Mouse (Mus musculus) MEL (cell line): ENCODE results near the gene Dnhd1. TPM values are rescaled to one million over a fixed set of nuclear protein-coding genes. Genes with fewer than 3 reads are reported as not detected.
A peak's percentile ranks its signal among the peaks of the same experiment; 100 is the strongest.
"Not testable (repeated sequence)": the region's sequence is repeated elsewhere in the genome, so short reads cannot be mapped to it uniquely, and the experiment has no call there.

ENCODE experiments used
- DNase-seq: peaks from one replicate; pipeline ENCODE4 v3.0.0; 2011; ENCODE audit warnings: low read depth, low spot score
- H3K27ac ChIP-seq: 2 replicates; pipeline ENCODE4 v1.5.1; 2012; ENCODE audit warnings: low read depth, mild to moderate bottlenecking, control low read depth, low read length, moderate library complexity; ENCODE audit not compliant: control insufficient read depth
- H3K27me3 ChIP-seq, 2 experiments: fragments of 150-350 bp in 1 of 2; sonication (generic) in 1 of 2; 2 replicates each; pipeline ENCODE4 v1.6.1; 2012; ENCODE audit warnings: low read length in 2 of 2, mild to moderate bottlenecking in 2 of 2, improper control_type of control experiment in 1 of 2, moderate library complexity in 1 of 2; ENCODE audit not compliant: insufficient read depth in 2 of 2, control insufficient read depth in 1 of 2
- H3K36me3 ChIP-seq, 2 experiments: 2 replicates each; pipeline ENCODE4 v1.6.1; 2012 to 2014; ENCODE audit warnings: low read length in 2 of 2, improper control_type of control experiment in 1 of 2, inconsistent platforms in 1 of 2, mild to moderate bottlenecking in 1 of 2; ENCODE audit not compliant: insufficient read depth in 2 of 2, control insufficient read depth in 1 of 2
- H3K4me1 ChIP-seq, 2 experiments: fragments of 150-350 bp in 1 of 2; sonication (generic) in 1 of 2; 2 replicates each; pipeline ENCODE4 v1.6.1; 2012; ENCODE audit warnings: low read length in 2 of 2, improper control_type of control experiment in 1 of 2, mild to moderate bottlenecking in 1 of 2; ENCODE audit not compliant: insufficient read depth in 2 of 2, control insufficient read depth in 1 of 2
- H3K4me3 ChIP-seq, 2 experiments: fragments of 150-350 bp in 1 of 2; sonication (generic) in 1 of 2; 2 replicates each; pipeline ENCODE4 v1.5.1; 2012; ENCODE audit warnings: low read depth in 2 of 2, low read length in 2 of 2, mild to moderate bottlenecking in 2 of 2, moderate library complexity in 2 of 2, control low read depth in 1 of 2, improper control_type of control experiment in 1 of 2; ENCODE audit not compliant: control insufficient read depth in 1 of 2, insufficient read depth in 1 of 2
- H3K79me2 ChIP-seq: 2 replicates; pipeline ENCODE4 v1.6.1; 2012; ENCODE audit warnings: mild to moderate bottlenecking, low read length, moderate library complexity; ENCODE audit not compliant: control insufficient read depth, poor library complexity, insufficient read depth
- H3K9ac ChIP-seq: 2 replicates; pipeline ENCODE4 v1.6.1; 2012; ENCODE audit warnings: low read depth, mild to moderate bottlenecking, control low read depth, low read length, moderate library complexity; ENCODE audit not compliant: control insufficient read depth, poor library complexity, severe bottlenecking
- H3K9me3 ChIP-seq: fragments of 150-350 bp; sonication (generic); replicated peaks from 2 replicates; pipeline ENCODE4 v1.6.1; 2012; ENCODE audit warnings: mild to moderate bottlenecking, low read length, improper control_type of control experiment, moderate library complexity; ENCODE audit not compliant: insufficient read depth
- CHD2 ChIP-seq: IDR thresholded peaks from 2 replicates; pipeline ENCODE4 v1.6.1; 2011; ENCODE audit warnings: low read length, improper control_type of control experiment
- CTCF ChIP-seq, 3 experiments: IDR thresholded peaks in 2 of 3; conservative IDR thresholded peaks in 1 of 3; 2 replicates each; pipeline ENCODE4 v1.5.1; 2011 to 2012; ENCODE audit warnings: low read length in 3 of 3, low read depth in 2 of 3, mild to moderate bottlenecking in 2 of 3, improper control_type of control experiment in 1 of 3, inconsistent platforms in 1 of 3, mixed read lengths in 1 of 3, moderate library complexity in 1 of 3; ENCODE audit not compliant: control insufficient read depth in 1 of 3, insufficient read depth in 1 of 3, poor library complexity in 1 of 3, severe bottlenecking in 1 of 3
- E2F4 ChIP-seq: IDR thresholded peaks from 2 replicates; pipeline ENCODE4 v1.6.1; 2011; ENCODE audit warnings: low read depth, low read length, improper control_type of control experiment, borderline replicate concordance
- ELF1 ChIP-seq: IDR thresholded peaks from 2 replicates; pipeline ENCODE4 v1.6.1; 2014; ENCODE audit warnings: low read depth, mild to moderate bottlenecking, inconsistent platforms, low read length, improper control_type of control experiment, moderate library complexity
- EP300 ChIP-seq, 2 experiments: IDR thresholded peaks; 2 replicates each; pipeline ENCODE4 v1.6.1; 2011; ENCODE audit warnings: improper control_type of control experiment in 2 of 2, low read length in 2 of 2, low read depth in 1 of 2, mild to moderate bottlenecking in 1 of 2
- ETS1 ChIP-seq: IDR thresholded peaks from 2 replicates; pipeline ENCODE4 v1.6.1; 2012; ENCODE audit warnings: low read depth, mild to moderate bottlenecking, inconsistent platforms, low read length, improper control_type of control experiment, moderate library complexity
- GABPA ChIP-seq: IDR thresholded peaks from 2 replicates; pipeline ENCODE4 v1.6.1; 2012; ENCODE audit warnings: low read depth, mild to moderate bottlenecking, inconsistent platforms, low read length, improper control_type of control experiment, moderate library complexity
- GATA1 ChIP-seq: IDR thresholded peaks from 2 replicates; pipeline ENCODE4 v1.6.1; 2011; ENCODE audit warnings: low read depth, low read length, improper control_type of control experiment
- HCFC1 ChIP-seq: IDR thresholded peaks from 2 replicates; pipeline ENCODE4 v1.6.1; 2012; ENCODE audit warnings: low read depth, mild to moderate bottlenecking, inconsistent platforms, low read length, improper control_type of control experiment, moderate library complexity
- JUND ChIP-seq: IDR thresholded peaks from 2 replicates; pipeline ENCODE4 v1.6.1; 2011; ENCODE audit warnings: low read depth, mild to moderate bottlenecking, improper control_type of control experiment, low read length
- KAT2A ChIP-seq: conservative IDR thresholded peaks from 2 replicates; pipeline ENCODE4 v1.6.1; 2012; ENCODE audit warnings: low read depth, low read length, improper control_type of control experiment, inconsistent platforms
- MAFK ChIP-seq: IDR thresholded peaks from 2 replicates; pipeline ENCODE4 v1.6.1; 2011; ENCODE audit warnings: low read depth, mild to moderate bottlenecking, low read length, improper control_type of control experiment, borderline replicate concordance
- MAZ ChIP-seq: IDR thresholded peaks from 2 replicates; pipeline ENCODE4 v1.6.1; 2012; ENCODE audit warnings: low read depth, mild to moderate bottlenecking, inconsistent platforms, low read length, improper control_type of control experiment
- MXI1 ChIP-seq: IDR thresholded peaks from 2 replicates; pipeline ENCODE4 v1.6.1; 2011; ENCODE audit warnings: mild to moderate bottlenecking, low read depth, low read length, improper control_type of control experiment
- MYB ChIP-seq: IDR thresholded peaks from 2 replicates; pipeline ENCODE4 v1.6.1; 2011; ENCODE audit warnings: mild to moderate bottlenecking, low read depth, low read length, improper control_type of control experiment
- NELFE ChIP-seq: IDR thresholded peaks from 2 replicates; pipeline ENCODE4 v1.6.1; 2011; ENCODE audit warnings: low read depth, low read length, improper control_type of control experiment
- POLR2A ChIP-seq, 2 experiments: IDR thresholded peaks; 2 replicates each; pipeline ENCODE4 v1.6.1; 2011 to 2012; ENCODE audit warnings: low read length in 2 of 2, mild to moderate bottlenecking in 2 of 2, control low read depth in 1 of 2, improper control_type of control experiment in 1 of 2, low read depth in 1 of 2, moderate library complexity in 1 of 2; ENCODE audit not compliant: control insufficient read depth in 1 of 2, insufficient read depth in 1 of 2, poor library complexity in 1 of 2
- POLR2AphosphoS2 ChIP-seq: IDR thresholded peaks from 2 replicates; pipeline ENCODE4 v1.6.1; 2011; ENCODE audit warnings: low read length, improper control_type of control experiment
- POLR2AphosphoS5 ChIP-seq: IDR thresholded peaks from 2 replicates; pipeline ENCODE4 v1.6.1; 2012; ENCODE audit warnings: low read depth, borderline replicate concordance, mild to moderate bottlenecking, inconsistent platforms, low read length, moderate library complexity, mixed read lengths
- RAD21 ChIP-seq: IDR thresholded peaks from 2 replicates; pipeline ENCODE4 v1.6.1; 2011; ENCODE audit warnings: mild to moderate bottlenecking, low read depth, low read length, improper control_type of control experiment
- SMC3 ChIP-seq: IDR thresholded peaks from 2 replicates; pipeline ENCODE4 v1.6.1; 2011; ENCODE audit warnings: low read depth, low read length, improper control_type of control experiment
- TAL1 ChIP-seq: IDR thresholded peaks from 2 replicates; pipeline ENCODE4 v1.6.1; 2012; ENCODE audit warnings: mild to moderate bottlenecking, inconsistent platforms, low read length, moderate library complexity, mixed read lengths
- TCF12 ChIP-seq: IDR thresholded peaks from 2 replicates; pipeline ENCODE4 v1.6.1; 2014; ENCODE audit warnings: low read depth, mild to moderate bottlenecking, inconsistent platforms, low read length, improper control_type of control experiment, moderate library complexity
- UBTF ChIP-seq: IDR thresholded peaks from 2 replicates; pipeline ENCODE4 v1.6.1; 2012; ENCODE audit warnings: low read depth, mild to moderate bottlenecking, inconsistent platforms, low read length, improper control_type of control experiment, moderate library complexity, borderline replicate concordance; ENCODE audit not compliant: insufficient read depth
- USF1 ChIP-seq: IDR thresholded peaks from 2 replicates; pipeline ENCODE4 v1.6.1; 2014; ENCODE audit warnings: low read depth, mild to moderate bottlenecking, inconsistent platforms, low read length, improper control_type of control experiment, moderate library complexity
- USF2 ChIP-seq, 2 experiments: IDR thresholded peaks; 2 replicates each; pipeline ENCODE4 v1.6.1; 2011 to 2012; ENCODE audit warnings: improper control_type of control experiment in 2 of 2, low read length in 2 of 2, borderline replicate concordance in 1 of 2, inconsistent platforms in 1 of 2, low read depth in 1 of 2, mild to moderate bottlenecking in 1 of 2; ENCODE audit not compliant: insufficient read depth in 1 of 2
- ZC3H11A ChIP-seq: IDR thresholded peaks from 2 replicates; pipeline ENCODE4 v1.6.1; 2012; ENCODE audit warnings: low read depth, mild to moderate bottlenecking, inconsistent platforms, low read length, improper control_type of control experiment
- ZKSCAN1 ChIP-seq: IDR thresholded peaks from 2 replicates; pipeline ENCODE4 v1.6.1; 2012; ENCODE audit warnings: low read depth, mild to moderate bottlenecking, inconsistent platforms, low read length, improper control_type of control experiment, moderate library complexity
- ZMIZ1 ChIP-seq: IDR thresholded peaks from 2 replicates; pipeline ENCODE4 v1.6.1; 2012; ENCODE audit warnings: low read depth, mild to moderate bottlenecking, inconsistent platforms, low read length, improper control_type of control experiment, moderate library complexity
- ZNF384 ChIP-seq: IDR thresholded peaks from 2 replicates; pipeline ENCODE4 v1.6.1; 2012; ENCODE audit warnings: low read depth, mild to moderate bottlenecking, inconsistent platforms, low read length, improper control_type of control experiment
- polyA plus RNA-seq, 2 experiments: library from polyadenylated mRNA; stranded (reverse) in 1 of 2; unstranded in 1 of 2; fragments of >175 nt in 1 of 2; fragments of >200 nt in 1 of 2; gene quantifications; 2 replicates each; pipeline versions ENCODE4 v1.2.1 to v1.2.4; 2012; ENCODE audit warnings: low replicate concordance in 2 of 2, low read depth in 1 of 2; ENCODE audit not compliant: insufficient read length in 2 of 2, insufficient read depth in 1 of 2, missing spikeins in 1 of 2
- total RNA-seq: library from RNA; depleted of rRNA; stranded (reverse); fragments of 300-350 nt; gene quantifications from 2 replicates; pipeline ENCODE4 v1.2.3, GENCODE M21; 2012

Dnhd1 gene
- total and polyA plus RNA-seq, 3 experiments, result 1.7 to 2.6 TPM; not detected in 1

DNA sequence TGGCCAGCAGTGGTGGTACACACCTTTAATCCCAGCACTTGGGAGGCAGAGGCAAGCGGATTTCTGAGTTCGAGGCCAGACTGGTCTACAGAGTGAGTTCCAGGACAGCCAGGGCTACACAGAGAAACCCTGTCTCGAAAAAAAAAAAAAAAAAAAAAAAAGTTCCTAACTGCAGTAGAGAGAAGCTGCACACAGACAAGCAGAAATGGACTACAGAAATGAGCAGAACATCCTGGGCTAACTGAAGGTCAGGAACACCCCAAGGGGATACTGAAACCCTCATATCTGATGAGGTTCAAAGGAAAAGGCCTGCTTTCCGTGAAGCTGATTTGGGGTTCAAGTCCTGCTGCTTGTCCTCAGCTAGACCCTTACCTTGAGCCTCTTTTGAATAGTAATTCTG is 84.8 kb downstream of the Dnhd1 start:
- Histone ChIP-seq H3K79me2 (peaks cover 37% of the 10 kb centered on the region), H3K4me1 (peaks cover 14 to 21% of the 10 kb centered on the region in 2 experiments), H3K9ac (peak overlapping the region; percentile 96), H3K27ac (peak overlapping the region; percentile 51), H3K36me3 (peaks cover 8 to 23% of the 10 kb centered on the region in 2 experiments), H3K4me3 (peak overlapping the region; percentile 77 to 88)
- H3K27me3 ChIP-seq, result not testable (repeated sequence)
- peak; percentile 71 for TF ChIP-seq ZNF384
- TF ChIP-seq, all 39 proteins: peak for 1; not testable (repeated sequence) for 38
- DNase-seq, H3K9me3 ChIP-seq: not testable (repeated sequence)

DNA sequence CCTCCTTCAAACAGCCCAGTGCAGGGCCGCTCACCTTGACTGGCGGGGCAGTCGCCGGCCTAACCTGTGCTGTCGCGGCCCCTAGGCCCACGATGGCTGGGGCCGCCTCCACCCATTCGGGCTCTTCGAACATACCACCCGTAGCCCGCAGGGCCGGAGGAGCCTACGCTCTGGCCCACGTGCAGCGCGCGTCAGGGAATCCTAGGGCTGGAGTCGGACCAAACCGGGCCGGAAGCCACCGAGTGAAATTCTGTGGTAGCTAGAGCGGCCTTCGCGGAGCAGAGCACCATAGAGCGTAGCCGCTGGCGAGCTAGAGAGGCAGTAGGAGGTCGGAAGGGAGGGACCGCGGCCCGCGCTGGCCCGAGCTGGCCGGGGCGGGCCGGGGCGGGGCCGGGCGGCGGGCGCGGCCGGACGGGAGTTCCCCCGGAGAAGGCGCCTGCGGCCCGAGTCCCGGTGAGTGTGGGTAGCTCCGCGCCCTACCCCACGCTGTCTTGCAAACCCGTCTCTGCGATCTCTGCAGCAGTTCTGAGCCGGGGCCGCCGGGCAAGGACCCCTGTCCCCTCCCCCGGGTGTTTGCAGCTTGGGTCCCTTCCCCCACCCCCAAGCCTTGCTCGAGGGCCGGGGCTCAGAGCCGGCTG is 85.8 kb downstream of the Dnhd1 start, which contains the start of gene Ilk:
TSS of gene Ilk (plus strand) at position 329 of the 638 bp plus-strand sequence.
- Histone ChIP-seq H3K36me3 (peaks cover 8 to 23% of the 10 kb centered on the region in 2 experiments), H3K4me1 (peaks cover 14 to 21% of the 10 kb centered on the region in 2 experiments), H3K27ac (peak within 1 kb of the TSS; percentile 74), H3K4me3 (peak within 1 kb of the TSS; percentile 77 to 99), H3K79me2 (peaks cover 37% of the 10 kb centered on the region), H3K9me3 (no peaks in the 10 kb centered on the region), H3K27me3 (no peaks in the 10 kb centered on the region), H3K9ac (peak within 1 kb of the TSS; percentile 96)
- DNase-seq, result peak; percentile 93
- no peak for TF ChIP-seq GATA1
- no peak for TF ChIP-seq CTCF (IDR thresholded peaks at IDR 0.05 in 2 of 3, conservative IDR thresholded peaks at IDR 0.05 in 1 of 3; ENCODE audit: control insufficient read depth in 1 of 3, insufficient read depth in 1 of 3, low read depth in 2 of 3, low read length in 3 of 3, poor library complexity in 1 of 3, severe bottlenecking in 1 of 3)
- TF ChIP-seq MYB, result no peak
- no peak for TF ChIP-seq UBTF
- no peak for TF ChIP-seq POLR2AphosphoS5
- TF ChIP-seq ELF1, result peak; percentile 86
- no peak for TF ChIP-seq TAL1
- TF ChIP-seq CHD2, result no peak; the same call in 1 of the 2 replicates
- TF ChIP-seq EP300 (IDR thresholded peaks at IDR 0.05; ENCODE audit: low read depth in 1 of 2, low read length in 2 of 2), result no peak; a peak in 1 of 4 replicates
- TF ChIP-seq ETS1, result peak; percentile 62
- peak; percentile 81 to 85 for TF ChIP-seq POLR2A (IDR thresholded peaks at IDR 0.05; ENCODE audit: control insufficient read depth in 1 of 2, insufficient read depth in 1 of 2, low read depth in 1 of 2, low read length in 2 of 2, poor library complexity in 1 of 2)
- peak; percentile 96 for TF ChIP-seq MXI1
- peak; percentile 75 for TF ChIP-seq NELFE
- TF ChIP-seq MAFK, result no peak
- TF ChIP-seq ZMIZ1, result peak; percentile 79
- no peak for TF ChIP-seq SMC3
- TF ChIP-seq RAD21, result no peak
- TF ChIP-seq E2F4, result no peak
- no peak for TF ChIP-seq ZC3H11A
- peak; percentile 76; the same call in 1 of the 2 replicates for TF ChIP-seq GABPA
- peak; percentile 76 for TF ChIP-seq TCF12
- TF ChIP-seq HCFC1, result peak; percentile 89
- TF ChIP-seq USF1, result peak; percentile 73
- no peak for TF ChIP-seq USF2 (IDR thresholded peaks at IDR 0.05; ENCODE audit: borderline replicate concordance in 1 of 2, insufficient read depth in 1 of 2, low read depth in 1 of 2, low read length in 2 of 2)
- no peak for TF ChIP-seq ZKSCAN1
- peak; percentile 60; the same call in 1 of the 2 replicates for TF ChIP-seq KAT2A
- peak; percentile 35; the same call in 1 of the 2 replicates for TF ChIP-seq MAZ
- no peak for TF ChIP-seq POLR2AphosphoS2
- TF ChIP-seq JUND, result no peak
